Mouse (Mus musculus) gastrocnemius, postnatal 4 days (tissue): ENCODE results near the gene Kat2b. TPM values are rescaled to one million over a fixed set of nuclear protein-coding genes. Genes with fewer than 3 reads are reported as not detected.
"Not testable (repeated sequence)": the region's sequence is repeated elsewhere in the genome, so short reads cannot be mapped to it uniquely, and the experiment has no call there.

ENCODE experiments used
- DNase-seq, 2 experiments: peaks; one replicate each; pipeline ENCODE4 v3.0.0; 2021 to 2022; ENCODE audit warnings: low spot score in 2 of 2, mixed read lengths in 2 of 2
- total RNA-seq, 2 experiments: library from RNA; stranded (reverse); gene quantifications; 2 replicates each; pipeline ENCODE4 v1.2.3; 2021

Gene Kat2b
- total RNA-seq, 2 experiments from 2014 or later = 31.8 to 38.8 TPM

DNA sequence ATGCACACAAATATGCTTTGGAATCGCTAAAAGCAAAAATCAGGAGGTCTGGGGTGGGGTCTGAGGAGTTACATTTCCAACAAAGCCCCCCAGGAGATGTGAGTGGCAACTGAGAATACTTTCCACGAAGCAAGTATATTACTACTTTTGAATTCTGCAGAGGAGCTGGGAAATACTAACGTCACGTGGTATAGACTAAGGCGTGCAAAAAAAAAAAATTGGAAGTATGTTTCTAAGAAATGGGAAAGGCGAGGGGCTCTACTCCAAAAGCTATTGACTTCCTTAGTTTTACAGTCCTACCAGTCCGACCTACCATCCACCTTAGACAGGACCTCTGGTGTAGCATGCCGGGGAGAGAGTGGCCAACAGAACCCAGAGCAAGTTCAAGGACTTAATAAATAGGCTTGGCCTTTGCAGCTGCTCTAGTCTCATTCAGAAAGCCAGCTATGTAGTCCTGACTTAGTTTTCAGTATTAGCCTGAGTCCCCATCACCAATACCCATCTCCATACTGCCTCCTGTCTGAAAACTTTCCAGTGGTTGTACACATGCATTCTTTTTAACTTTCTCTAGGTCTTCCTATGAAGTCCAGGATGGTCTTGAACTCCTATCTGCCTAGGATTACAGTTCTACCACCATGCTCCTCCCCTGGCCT lies 2.2 kb downstream of the Kat2b start:
- DNase-seq = no peak

DNA sequence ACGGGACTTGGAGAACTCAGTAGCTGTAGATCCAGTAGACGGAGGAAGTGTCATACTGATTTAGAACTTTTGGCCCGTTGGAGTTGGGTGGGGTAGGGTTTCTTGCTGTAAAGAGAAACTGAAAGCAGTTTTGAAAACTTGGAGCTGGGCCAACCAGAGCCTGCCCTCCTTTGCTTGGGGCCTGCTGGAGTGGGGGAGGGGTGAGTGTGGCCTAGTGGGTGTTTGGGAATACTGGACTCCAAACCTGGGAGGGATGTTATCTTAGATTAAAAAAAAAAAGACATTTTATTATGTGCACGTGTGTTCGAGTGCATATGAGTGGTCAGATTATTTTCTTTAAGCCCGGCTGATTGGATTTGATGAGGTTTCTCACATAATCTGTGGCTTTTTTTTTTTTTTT lies 3.2 kb downstream of the Kat2b start:
- peak; percentile 45 to 81 for DNase-seq

DNA sequence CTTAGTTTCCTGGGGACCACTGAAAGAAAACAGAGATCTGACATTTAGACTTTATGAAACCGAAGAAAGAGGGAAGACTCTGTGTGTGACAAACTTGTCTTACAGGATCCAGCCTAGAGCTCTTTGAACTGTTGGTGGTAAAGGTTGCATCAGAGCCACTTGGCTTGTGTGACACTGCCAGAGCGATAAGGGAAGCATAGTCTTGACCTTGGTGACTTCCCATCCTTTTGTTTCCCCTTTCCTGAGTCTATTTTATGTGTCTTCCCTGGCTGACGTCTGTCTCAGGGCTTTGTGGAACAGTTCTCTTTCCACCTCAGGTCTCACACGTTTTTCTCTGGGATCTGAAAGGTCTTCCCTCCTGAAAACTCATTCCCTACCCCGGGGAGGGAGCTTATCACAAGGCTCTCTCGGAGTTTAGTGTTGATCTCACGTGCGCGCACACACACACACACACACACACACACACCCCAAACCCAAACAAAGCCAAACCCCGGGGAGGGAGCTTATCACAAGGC lies 3.8 kb downstream of the Kat2b start:
- no peak for DNase-seq

DNA sequence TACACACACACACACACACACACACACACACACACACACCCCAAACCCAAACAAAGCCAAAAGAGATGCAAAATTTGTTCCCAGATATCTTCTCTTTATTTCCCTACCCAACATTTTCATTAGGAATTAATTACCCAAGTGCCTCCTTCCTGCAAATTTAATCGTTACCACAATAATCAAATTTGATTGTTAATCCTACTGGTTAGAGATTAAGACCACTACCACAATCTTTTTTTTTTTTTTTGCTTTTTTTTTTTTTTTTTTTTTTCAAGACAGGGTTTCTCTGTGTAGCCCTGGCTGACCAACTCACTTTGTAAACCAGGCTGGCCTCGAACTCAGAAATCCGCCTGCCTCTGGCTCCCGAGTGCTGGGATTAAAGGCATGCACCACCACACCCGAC lies 4.3 kb downstream of the Kat2b start:
- DNase-seq = not testable (repeated sequence)

DNA sequence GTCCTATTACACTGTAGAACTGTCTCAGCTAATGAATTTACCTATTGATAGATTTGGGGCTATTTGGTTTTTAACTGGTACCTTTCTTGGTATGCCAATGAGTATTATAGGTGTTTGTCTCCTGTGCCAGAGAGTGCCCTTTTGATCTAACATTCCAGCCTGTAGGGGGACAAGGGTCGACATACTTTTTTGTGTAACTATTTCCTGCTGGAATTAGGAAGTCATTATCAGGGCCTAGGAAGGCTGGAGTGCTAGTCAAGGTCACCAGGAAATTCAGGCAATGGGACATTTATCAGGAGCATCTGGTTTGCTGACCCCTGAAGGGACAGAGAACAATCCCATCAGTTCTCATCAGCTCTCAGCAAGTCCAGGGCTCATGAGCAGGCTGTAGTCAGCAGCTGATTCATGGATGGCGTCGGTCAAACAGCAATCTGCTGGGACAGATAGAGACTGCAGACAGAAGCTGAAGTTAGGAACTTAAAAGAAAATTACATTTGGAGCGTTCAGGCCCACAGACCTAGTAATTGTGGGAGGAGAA lies 6.4 kb downstream of the Kat2b start:
- no peak for DNase-seq

DNA sequence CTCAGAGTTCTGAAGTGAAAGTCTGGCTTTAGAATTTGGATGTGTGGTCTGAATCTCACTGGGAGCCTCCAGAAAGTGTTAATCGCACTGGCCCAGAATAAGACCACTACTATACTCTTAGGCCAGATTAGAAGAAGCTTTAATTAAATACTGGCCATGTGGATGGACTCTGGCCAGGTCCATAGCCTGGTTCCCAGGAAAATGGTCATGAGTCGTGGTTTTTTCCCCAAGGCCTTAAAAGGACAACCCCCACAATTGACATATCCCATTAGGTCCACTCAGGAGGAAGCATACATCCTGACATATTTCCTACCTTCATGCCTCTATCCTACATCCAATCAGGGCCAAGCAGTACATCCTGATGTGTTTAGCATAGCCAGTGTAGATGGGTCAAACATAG lies 10.5 kb downstream of the Kat2b start:
- DNase-seq = no peak

DNA sequence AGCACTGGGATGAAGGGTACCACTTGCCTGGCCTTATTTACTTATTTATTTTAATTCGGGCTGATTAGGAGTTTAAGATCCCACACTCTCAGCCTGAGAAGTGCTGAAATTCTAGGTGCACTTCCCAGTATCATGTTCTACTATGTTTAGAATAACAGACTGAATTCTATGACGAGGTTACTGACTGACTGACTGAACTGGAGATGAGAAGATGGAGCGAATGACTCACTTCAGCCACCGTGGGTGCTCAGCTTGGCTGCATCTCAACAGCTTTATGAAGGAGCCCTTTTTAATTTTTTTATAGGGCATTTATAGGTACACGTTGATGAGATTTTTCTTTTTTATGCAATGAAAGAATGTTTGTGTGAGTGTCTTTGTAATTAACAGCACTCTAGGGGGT lies 11.1 kb downstream of the Kat2b start:
- no peak for DNase-seq

DNA sequence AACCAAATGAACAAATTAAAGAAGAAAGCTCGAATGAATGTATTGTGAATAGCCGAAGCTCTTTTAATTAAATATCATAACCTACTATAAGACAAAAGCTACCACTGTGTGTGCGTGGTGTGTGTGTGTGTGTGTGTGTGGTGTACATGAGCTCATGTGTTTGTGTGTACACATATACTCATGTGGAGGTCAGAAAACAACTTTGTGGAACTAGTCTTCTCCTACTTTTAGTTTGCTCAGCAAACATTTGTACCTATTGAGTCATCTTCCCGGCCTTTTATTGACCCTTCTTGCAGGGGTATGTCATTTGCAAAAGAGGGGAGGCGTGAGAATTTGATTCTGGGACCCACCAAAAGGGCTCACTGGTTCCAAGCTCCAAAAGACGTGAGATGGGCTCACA lies 11.6 kb downstream of the Kat2b start:
- DNase-seq = no peak

DNA sequence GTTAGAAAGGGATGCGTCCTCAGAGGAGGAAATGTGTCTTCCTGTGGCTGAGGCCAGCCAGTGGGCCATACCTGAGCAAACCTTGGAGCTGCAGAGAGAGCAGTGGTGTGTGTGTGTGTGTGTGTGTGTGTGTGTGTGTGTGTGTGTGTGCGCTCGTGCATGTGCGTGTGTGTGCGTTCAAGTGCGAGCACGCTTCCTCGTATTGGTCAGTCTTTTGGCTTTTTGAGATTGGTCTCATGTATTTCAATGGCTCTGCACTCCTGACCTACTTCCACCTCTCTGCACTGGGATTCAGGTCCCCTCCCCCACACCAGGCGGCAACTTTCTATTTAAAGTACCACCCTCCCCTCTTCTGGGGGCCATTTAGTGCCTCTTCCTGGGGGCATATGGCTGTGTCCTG lies 12.1 kb downstream of the Kat2b start:
- DNase-seq = no peak

DNA sequence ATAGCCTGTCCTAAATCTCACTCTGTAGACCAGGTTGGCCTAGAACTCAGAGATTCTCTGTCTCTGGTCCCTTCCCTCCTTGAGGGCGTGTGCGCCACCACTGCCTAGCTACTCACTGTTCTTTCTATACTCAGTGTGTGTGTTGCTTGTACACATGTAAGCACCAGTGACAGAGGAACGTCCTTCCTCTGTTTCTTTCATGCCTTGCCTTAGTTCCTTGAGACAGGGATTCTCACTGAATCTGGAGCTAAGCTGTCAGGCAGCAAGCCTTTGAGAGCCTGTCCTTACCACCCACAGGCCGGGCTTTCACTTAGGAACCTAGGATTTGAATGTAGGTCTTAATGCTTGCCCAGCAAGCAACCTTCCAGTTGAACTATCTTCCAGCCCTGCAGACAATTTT lies 13.0 kb downstream of the Kat2b start:
- no peak for DNase-seq

DNA sequence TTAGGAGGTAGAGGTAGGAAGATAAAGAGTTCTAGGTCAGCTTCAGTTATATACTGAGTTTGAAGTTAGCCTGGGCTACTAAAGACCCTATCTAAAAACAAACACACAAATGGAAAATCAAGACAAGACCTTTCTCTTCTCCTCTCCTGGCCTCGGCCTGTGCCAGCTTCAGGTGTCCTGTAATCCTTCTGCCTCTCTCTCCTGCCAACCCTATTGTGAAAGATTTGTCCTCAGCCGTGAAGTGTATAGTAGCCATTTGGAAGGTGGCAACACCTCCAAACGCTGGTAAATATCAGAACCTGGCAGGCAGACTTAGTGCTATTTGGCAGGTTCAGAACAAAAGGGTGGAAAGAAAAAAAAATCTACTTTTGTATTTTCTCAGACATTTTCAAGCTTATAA lies 13.6 kb downstream of the Kat2b start:
- no peak for DNase-seq

DNA sequence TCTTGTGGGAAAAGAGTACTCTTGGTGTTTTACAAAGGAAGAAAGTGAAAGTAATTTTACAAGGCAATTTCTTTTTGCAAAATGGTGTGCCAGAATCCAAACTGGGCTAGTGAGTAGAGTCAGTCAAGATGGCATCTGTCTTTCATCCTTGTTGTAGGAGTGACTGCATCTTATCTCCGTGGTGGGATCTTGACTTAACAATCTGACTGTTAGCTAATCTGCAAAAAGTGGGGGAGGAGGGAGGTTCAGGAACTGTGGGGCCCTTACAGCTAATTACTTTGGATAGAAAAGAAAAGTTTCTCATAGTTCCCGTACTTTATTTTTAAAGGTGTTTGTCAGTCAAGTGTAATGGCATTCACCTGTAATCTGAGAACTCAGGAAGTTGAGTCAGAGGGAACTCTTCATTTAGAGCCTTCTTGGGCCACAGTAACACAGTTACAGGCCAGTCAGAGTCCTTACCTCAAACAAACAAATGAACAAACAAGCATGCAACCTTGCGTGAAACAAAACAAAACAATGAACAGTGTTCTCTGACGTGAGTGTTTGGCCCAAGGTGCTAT lies 15.4 kb downstream of the Kat2b start:
- DNase-seq = no peak

DNA sequence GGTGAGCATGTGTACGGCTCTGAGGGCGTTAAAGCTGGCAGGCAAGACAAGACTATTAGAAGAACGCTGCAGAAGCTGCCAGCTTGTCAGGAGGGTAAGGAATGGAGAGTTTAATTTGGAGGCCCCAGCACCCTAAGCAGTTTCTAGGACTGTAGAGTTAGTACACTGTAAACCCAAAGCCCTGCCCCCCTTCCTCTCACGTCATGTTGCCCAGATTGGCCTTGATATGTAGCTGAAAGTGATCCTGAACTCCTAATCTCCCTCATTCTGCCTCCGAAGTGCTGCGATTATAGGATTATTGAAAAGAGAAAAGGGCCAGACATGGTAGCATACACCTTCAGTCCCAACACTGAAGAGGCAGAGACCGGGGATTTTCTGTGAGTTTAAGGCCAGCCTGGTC lies 16.1 kb downstream of the Kat2b start:
- no peak for DNase-seq

DNA sequence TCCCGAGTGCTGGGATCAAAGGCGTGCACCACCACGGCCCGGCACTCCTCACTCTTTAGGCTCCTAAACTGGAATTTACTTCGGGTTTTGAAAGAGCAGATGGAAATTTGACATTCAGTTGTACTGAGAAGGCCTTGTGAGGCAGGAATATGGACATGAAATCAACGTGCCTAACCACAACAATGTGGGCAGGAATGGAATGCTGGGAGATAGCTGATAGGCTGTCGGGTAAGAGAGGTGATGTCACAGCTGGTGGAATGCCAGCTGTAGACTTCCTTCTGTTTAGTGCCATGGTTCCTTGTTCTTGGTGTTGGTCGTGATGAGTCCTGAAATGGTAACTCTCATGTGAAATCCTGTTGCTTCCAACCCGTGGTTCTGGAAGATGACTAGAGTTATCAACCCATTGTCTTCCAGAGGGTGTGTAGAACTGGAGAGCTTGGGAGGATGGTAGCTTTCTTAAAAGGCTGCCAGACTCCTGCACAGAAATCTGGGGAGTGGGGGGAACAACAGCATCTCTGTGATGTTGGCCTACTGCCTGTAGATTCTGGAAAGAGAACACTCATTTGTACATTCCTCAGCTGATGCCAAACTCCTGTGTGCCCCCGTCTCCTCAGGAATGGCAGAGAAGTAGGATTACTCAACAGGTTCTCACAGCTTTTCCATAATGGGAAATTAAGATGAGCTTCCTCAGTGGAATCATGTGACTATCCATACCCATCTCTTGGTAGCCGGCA lies 17.4 kb downstream of the Kat2b start:
- no peak for DNase-seq

DNA sequence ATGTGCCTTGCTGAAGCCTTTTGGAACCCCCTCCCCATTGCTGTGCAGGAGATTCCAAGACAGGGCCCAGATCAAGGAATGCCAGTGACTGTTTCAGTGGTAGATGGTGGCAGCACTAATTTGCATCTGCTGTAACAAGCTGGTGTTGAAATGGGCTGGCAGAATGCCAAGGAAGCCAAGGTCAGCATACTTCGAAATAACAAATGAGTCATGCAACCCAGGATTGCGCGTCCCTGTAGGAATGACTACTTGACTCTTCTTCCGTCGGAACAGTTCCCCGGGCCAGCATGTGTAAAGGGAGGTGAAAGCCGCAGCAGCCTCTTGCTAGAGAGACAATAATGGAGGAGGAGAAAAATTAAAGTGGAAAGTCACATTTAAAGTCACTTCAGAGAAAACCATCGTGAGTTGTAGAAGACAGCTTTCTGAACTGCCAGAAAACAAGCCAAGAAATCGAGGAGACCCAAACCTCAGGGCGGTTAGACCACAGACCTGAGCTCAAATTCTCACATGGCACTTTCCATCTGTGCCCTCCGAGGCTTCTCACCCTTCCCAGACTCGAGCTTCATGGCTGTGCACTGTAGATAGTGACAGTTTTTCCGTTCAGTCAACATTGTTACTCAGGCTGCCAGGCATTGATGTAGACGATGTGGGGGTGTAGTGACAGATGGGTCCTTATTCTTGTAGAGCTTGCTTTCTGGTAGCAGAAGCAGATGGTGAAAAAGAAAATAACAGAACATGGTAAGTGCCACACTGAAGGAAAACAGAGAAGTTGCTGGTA lies 20.6 kb downstream of the Kat2b start:
- peak; percentile 63 to 84 for DNase-seq

DNA sequence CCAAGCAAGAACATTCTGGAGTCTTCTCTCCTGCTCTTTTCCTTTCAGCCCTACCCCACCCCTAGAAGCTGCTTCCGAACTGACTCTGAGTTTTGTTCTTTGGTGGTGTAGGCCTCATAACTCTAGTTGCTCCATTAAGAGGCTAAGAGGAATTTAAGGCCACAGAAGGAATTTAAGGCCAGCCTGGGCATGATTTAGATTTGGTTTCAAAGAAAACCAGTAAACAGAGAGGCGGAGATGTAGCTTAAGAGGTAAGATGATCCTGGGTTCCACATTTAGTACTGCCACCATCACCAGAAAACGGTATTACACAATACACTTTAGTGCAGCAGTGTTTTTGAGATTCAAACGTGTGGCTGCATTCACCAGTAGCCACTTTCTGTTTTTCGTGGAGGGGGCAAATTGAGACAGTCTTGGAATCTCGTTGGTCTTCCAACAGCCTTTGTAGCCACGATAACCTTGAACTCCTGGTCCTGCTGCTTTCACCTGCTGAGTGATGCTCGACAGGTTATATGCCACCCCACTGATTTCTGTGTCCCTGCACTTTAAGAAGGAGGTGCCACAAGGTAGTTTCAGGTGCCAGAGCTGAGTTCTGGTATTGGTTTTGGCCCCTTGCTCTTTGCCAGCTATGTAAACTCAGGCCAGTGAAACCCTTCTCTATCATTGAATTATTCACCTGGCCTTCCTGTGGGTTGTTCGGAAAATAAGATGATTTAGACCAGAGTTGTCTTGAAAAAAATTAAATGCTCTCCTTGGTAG lies 21.6 kb downstream of the Kat2b start:
- DNase-seq = no peak

DNA sequence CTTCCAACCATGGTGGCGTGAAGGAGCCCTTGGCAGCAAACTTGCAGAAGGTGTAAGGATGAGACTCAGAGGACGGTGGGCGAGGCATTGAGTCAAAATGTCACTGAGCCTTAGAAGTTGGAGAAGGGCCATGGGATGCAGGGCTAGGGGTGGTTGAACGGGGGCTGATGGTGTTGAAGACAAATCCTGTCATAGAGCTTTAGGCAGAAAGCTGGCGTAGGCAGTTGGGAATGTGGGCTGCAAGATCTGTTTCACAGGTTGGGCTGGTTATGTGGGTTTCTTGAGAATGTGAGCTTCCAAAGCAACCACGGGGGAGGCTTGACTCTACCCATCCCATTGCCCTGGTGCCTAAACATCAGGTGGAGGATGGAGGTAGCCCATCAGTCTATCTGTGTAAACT lies 23.4 kb downstream of the Kat2b start:
- no peak for DNase-seq

DNA sequence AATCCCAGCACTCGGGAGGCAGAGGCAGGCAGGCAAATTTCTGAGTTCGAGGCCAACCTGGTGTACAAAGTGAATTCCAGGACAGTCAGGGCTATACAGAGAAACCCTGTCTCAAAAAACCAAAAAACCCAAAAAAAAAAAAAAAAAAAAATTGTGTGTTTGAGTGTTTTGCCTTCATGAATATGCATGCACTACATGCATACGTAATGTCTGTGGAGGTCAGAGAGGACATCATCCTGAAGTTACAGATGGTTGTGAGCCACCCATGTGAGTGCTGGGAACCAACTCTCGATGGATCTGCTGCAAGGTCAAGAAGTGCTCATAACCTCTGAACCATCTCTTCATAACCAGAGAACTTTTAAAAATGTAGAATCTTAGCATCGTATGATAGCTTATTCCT lies 25.2 kb downstream of the Kat2b start:
- DNase-seq = no peak

DNA sequence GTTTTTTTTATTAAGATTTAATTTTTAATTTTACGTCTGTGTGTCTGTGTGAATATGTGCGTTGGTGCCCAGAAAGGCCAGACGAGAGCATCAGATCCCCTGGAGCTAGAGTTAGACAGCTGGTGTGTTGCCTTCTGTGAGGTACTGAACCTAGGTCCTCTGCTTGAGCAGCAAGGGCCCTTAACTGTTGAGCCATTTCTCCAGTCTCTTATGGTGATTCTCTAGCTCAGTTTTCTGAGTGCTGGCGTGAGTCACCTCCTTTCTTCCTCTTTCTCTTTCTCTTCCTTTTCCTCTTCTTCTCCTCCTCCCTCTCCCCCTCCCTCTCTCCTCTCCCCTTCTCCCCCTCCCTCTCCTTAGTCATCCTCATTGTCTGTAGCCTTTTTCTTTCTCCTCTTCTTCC lies 27.9 kb downstream of the Kat2b start:
- no peak for DNase-seq

DNA sequence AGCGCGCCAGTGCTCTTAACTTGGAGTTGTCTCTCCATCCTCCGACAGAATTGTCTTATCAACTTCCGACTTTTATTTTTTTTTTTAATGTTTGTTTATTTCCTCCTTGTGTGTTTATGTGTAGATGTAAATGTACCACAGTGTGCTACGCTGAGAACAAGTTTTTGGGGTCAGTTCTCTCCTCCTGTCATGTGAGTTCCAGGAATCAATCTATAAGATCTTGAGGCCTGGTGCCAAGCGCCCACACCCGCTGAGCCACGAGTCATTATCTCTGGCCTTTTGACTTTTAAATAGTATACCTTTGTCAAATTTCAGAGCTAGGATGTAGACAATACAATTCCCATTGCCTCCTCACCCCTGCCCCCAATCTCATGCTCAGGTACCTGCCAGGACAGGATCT lies 28.9 kb downstream of the Kat2b start:
- no peak for DNase-seq
